Comparison of ENCODE assay signal across 9 mouse cellular contexts in genomic region chr17:33630171-33630895, GRCm38 (mm10). TPM values are rescaled to one million over a fixed set of nuclear protein-coding genes. Genes with fewer than 3 reads are reported as not detected.
DNase-seq lines count a peak whose midpoint lies in the region; ATAC-seq lines count a peak whose summit lies in the region.
"Had no signal": no experiment of that assay in that cellular context is flagged by ENCODE, and none has a peak within 500 bp of the region (broad histone marks: within the 10 kb centered on the region; RNA-seq: fewer than 3 reads in every experiment).

No protein-coding gene starts in this region.

- H3K27ac ChIP-seq in forebrain, embryonic 13.5 days = no peak overlapping the region
- no peak overlapping the region for H3K27ac ChIP-seq in limb, embryonic 12.5 days
- no peak overlapping the region for H3K27ac ChIP-seq in neural tube, embryonic 15.5 days (replicated peaks)

- no peaks in the 10 kb centered on the region for H3K9me3 ChIP-seq in forebrain, embryonic 13.5 days (replicated peaks)
- no peaks in the 10 kb centered on the region for H3K9me3 ChIP-seq in limb, embryonic 12.5 days
- no peaks in the 10 kb centered on the region for H3K9me3 ChIP-seq in neural tube, embryonic 15.5 days (replicated peaks)

- peaks cover 31% of the 10 kb centered on the region for H3K4me1 ChIP-seq in forebrain, embryonic 13.5 days
- peaks cover 17% of the 10 kb centered on the region for H3K4me1 ChIP-seq in limb, embryonic 12.5 days (replicated peaks)
- peaks cover 27% of the 10 kb centered on the region for H3K4me1 ChIP-seq in neural tube, embryonic 15.5 days

- no peak overlapping the region for H3K9ac ChIP-seq in forebrain, embryonic 13.5 days
- H3K9ac ChIP-seq in limb, embryonic 12.5 days (replicated peaks) = no peak overlapping the region; the same call in 1 of the 2 replicates
- H3K9ac ChIP-seq in neural tube, embryonic 15.5 days (replicated peaks) = no peak overlapping the region

- ATAC-seq in forebrain, embryonic 13.5 days = no peak
- ATAC-seq in limb, embryonic 12.5 days (ENCODE audit: insufficient number of reproducible peaks, insufficient read depth, low FRiP score, low TSS enrichment, low read depth) = no peak
- ATAC-seq in neural tube, embryonic 15.5 days (ENCODE audit: low FRiP score) = no peak

- H3K4me3 ChIP-seq in forebrain, embryonic 13.5 days = no peak overlapping the region
- H3K4me3 ChIP-seq in limb, embryonic 12.5 days (replicated peaks) = peak overlapping the region; percentile 53; the same call in 1 of the 2 replicates
- H3K4me3 ChIP-seq in neural tube, embryonic 15.5 days (replicated peaks) = no peak overlapping the region

- no peaks in the 10 kb centered on the region for H3K27me3 ChIP-seq in forebrain, embryonic 13.5 days
- H3K27me3 ChIP-seq in limb, embryonic 12.5 days = no peaks in the 10 kb centered on the region
- no peaks in the 10 kb centered on the region for H3K27me3 ChIP-seq in neural tube, embryonic 15.5 days (replicated peaks)

- DNase-seq in kidney, postnatal 10 days = peak; percentile 23
- DNase-seq in kidney, adult 8-10 months = no peak
- DNase-seq in layer of hippocampus, adult 8-10 months (ENCODE audit: low spot score in 2 of 2) = no peak
- DNase-seq in thymus, adult 18-20 months = no peak
- DNase-seq: adrenal gland, adult 8-10 months; kidney, adult 2 months had no signal

- 90% methylated on average over 13 of the region's 13 CpGs for WGBS in forebrain, embryonic 13.5 days
- 84% methylated on average over 13 of the region's 13 CpGs for WGBS in limb, embryonic 12.5 days
- WGBS in neural tube, embryonic 15.5 days = 88% methylated on average over 13 of the region's 13 CpGs

- peak overlapping the region; percentile 73 for H3K4me2 ChIP-seq in forebrain, embryonic 13.5 days
- H3K4me2 ChIP-seq in limb, embryonic 12.5 days = peak overlapping the region; percentile 71
- H3K4me2 ChIP-seq in neural tube, embryonic 15.5 days = peak overlapping the region; percentile 81

- H3K36me3 ChIP-seq in forebrain, embryonic 13.5 days (ENCODE audit: poor library complexity, severe bottlenecking) = peaks cover 27% of the 10 kb centered on the region
- peaks cover 41% of the 10 kb centered on the region for H3K36me3 ChIP-seq in limb, embryonic 12.5 days
- H3K36me3 ChIP-seq in neural tube, embryonic 15.5 days = peaks cover 18% of the 10 kb centered on the region

RNA-seq across cellular contexts. Expression of gene Zfp414, which starts 1.4 kb away (rescaled TPM):
- 56.5 and 62.4 TPM in 2 replicates for polyA plus RNA-seq in forebrain, embryonic 13.5 days (2015; fragmentation: Nextera tagmentation; extraction: Ambion mirVana)
- 40.1 and 40.7 TPM in 2 replicates for polyA plus RNA-seq in limb, embryonic 12.5 days (2016; fragmentation: Nextera tagmentation; extraction: Ambion mirVana)
- 56.1 and 62.3 TPM in 2 replicates for polyA plus RNA-seq in neural tube, embryonic 15.5 days (2015; fragmentation: Nextera tagmentation; extraction: Ambion mirVana)
- 10 to 100 TPM; 51.2 to 62.6 (median 52.6) TPM for total RNA-seq in layer of hippocampus, adult 8-10 months (2022)

RNA-seq across cellular contexts. Expression of gene Pram1, which starts 7.5 kb away (rescaled TPM):
- 0.75 and 1.2 TPM in 2 replicates for polyA plus RNA-seq in forebrain, embryonic 13.5 days (2015; fragmentation: Nextera tagmentation; extraction: Ambion mirVana)
- 0.55 and 0.56 TPM in 2 replicates for polyA plus RNA-seq in limb, embryonic 12.5 days (2016; fragmentation: Nextera tagmentation; extraction: Ambion mirVana)
- 0.61 TPM in 1 of 2 replicates, not detected in the other for polyA plus RNA-seq in neural tube, embryonic 15.5 days (2015; fragmentation: Nextera tagmentation; extraction: Ambion mirVana)
- total RNA-seq in layer of hippocampus, adult 8-10 months (2022) = 1 to 10 TPM in 2 of 4 experiments, under 1 TPM in 2; 0.36 to 1.3 (median 0.96) TPM

RNA-seq across cellular contexts. Expression of gene Hnrnpm, which starts 56.3 kb away (rescaled TPM):
- 349 and 356 TPM in 2 replicates for polyA plus RNA-seq in forebrain, embryonic 13.5 days (2015; fragmentation: Nextera tagmentation; extraction: Ambion mirVana)
- polyA plus RNA-seq in limb, embryonic 12.5 days (2016; fragmentation: Nextera tagmentation; extraction: Ambion mirVana) = 477 and 517 TPM in 2 replicates
- 161 and 203 TPM in 2 replicates for polyA plus RNA-seq in neural tube, embryonic 15.5 days (2015; fragmentation: Nextera tagmentation; extraction: Ambion mirVana)
- 100 to 1,000 TPM; 131 to 157 (median 141) TPM for total RNA-seq in layer of hippocampus, adult 8-10 months (2022)
